Mouse (Mus musculus): ENCODE data around the gene Olfr1205.

Gene Olfr1205

DNA sequence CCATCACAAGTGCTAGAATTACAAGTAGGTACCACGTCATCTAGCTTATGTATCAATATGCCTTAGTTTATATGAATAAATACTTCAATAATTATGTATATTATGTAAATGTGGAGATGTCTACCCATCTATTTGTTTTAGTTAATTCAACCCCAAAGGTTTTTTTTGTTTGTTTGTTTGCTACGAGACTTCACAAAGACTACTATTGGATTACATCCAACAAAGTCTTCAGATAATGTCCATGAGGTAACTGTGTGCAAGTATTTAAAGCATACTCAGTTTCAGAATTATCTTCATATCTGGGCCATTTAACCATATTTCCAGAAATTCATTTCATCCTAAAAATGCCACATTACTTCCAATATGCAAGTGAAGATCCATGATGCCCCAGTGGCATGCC lies at the start of gene Olfr1205:
Gene Olfr1205, plus strand, starts transcription at position 301 of the 400 bp plus-strand sequence.
- DNase-seq = no peak

DNA sequence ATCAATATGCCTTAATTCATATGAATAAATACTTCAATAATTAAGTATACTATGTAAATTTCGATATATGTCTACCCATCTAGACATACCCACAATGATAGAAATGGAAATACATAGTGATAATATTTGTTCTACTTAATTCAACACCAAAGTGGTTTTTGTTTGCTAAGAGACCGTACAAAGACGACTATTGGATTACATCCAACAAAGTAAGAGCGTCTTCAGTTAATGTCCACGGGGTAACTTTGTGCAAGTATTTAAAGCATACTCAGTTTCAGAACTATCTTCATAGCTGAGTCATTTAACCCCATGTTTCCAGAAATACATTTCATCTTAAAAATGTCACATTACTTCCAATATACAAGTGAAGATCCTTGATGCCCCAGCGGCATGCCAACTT lies 36.8 kb upstream of the Olfr1205 start, which contains the start of gene Olfr1201:
Gene Olfr1201, plus strand, starts transcription at position 301 of the 400 bp plus-strand sequence.
- no peak for DNase-seq

DNA sequence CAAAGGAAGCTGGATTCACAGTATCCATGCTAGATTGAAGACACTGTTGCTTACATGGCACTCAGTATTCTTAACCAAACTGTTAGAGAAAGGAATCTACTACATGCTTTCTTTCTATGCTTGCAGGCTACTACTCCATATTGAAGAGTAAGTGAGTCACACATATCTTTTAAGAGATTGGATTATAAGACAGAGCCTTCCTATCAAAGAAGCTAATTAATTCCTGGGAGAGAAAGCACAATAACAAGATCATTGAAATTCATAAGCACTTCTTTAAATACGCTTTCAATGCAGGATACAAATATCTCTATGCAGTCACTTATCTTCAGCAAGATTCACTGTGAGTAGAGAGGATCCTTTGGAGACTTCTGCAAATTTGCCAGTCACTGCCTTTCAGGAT lies 15.3 kb upstream of the Olfr1205 start, which contains the start of gene Olfr1202:
Gene Olfr1202, plus strand, starts transcription at position 301 of the 400 bp plus-strand sequence.
- no peak for DNase-seq

DNA sequence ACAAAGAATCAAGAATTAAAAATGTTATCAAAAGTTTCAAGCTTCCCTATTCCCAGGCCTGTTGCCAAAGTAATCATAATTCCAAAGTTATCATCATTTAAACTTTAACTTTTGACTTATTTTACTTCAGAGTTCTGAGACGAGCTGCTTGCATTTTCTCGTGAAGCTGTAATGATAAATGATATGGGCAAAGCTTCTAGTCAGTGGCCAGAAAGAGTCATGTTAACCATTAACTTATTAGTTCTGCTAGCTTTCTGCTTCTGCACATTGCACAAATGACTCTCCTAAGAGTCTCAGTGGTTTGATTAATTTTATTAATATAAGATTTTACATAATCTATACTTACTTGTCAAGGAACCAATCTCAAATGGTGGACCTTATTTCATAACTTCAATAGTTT lies 8.9 kb downstream of the Olfr1205 start:
- DNase-seq = no peak

DNA sequence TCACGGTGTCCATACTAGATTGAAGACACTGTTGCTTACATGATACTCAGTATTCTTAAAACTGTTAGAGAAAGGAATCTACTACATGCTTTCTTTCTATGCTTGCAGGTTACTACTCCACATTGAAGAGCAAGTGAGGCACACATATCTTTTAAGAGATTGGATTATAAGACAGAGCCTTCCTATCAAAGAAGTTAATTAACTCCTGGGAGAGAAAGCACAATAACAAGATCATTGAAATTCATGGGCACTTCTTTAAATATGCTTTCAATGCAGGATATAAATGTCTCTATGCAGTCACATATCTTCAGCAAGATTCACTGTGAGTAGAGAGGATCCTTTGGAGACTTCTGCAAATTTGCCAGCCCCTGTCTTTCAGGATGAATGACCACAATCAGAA lies 19.5 kb downstream of the Olfr1205 start, which contains the start of gene Olfr1204:
Gene Olfr1204, plus strand, starts transcription at position 301 of the 400 bp plus-strand sequence.
- no peak for DNase-seq

DNA sequence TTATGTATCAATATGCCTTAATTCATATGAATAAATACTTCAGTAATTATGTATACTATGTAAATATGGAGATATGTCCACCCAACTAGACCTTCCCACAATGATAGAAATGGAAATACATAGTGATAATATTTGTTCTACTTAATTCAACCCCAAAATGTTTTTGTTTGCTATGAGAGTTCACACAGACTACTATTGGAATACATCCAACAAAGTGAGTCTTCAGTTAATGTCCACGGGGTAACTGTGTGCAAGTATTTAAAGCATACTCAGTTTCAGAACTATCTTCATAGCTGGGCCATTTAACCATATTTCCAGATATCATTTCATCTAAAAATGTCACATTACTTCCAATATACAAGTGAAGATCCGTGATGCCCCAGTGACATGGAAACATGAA lies 33.4 kb downstream of the Olfr1205 start, which contains the start of gene Olfr1206:
Gene Olfr1206, plus strand, starts transcription at position 301 of the 400 bp plus-strand sequence.
- DNase-seq = no peak
